ENCODE assay signal across 8 mouse cellular contexts in genomic region chr6:83711067-83711675, GRCm38 (mm10). TPM values are rescaled to one million over a fixed set of nuclear protein-coding genes. Genes with fewer than 3 reads are reported as not detected.
DNase-seq lines count a peak whose midpoint lies in the region; ATAC-seq lines count a peak whose summit lies in the region.

Vax2 (plus strand) TSS chr6:83711264.

- peak; percentile 52 for ATAC-seq in activated CD4-positive, CD25-positive, alpha-beta regulatory T cell, adult 4 months
- no peak for ATAC-seq in frontal cortex, adult (ENCODE audit: low TSS enrichment)

- intact Hi-C loops in heart, postnatal 14 days (cut with DNase I): no loop called here

- DNase-seq in 3134 (ENCODE audit: extremely low read depth, insufficient read length, low spot score): peak; percentile 93
- DNase-seq in fibroblast of lung, adult 2 months (ENCODE audit: low read depth): peak; percentile 18
- DNase-seq in heart, postnatal 14 days: peak; percentile 66 to 68
- peak; percentile 84 to 88 for DNase-seq in kidney, postnatal 4 days
- peak; percentile 86 for DNase-seq in mesoderm, embryonic 11.5 days (ENCODE audit: low read depth, low spot score)
- DNase-seq in testis, postnatal 14 days (ENCODE audit: low spot score): peak; percentile 86

RNA-seq across cellular contexts. Expression of gene Vax2, which starts in this region (rescaled TPM):
- under 1 TPM in 1 of 2 experiments, not detected in 1; 0.45 TPM for polyA plus RNA-seq in activated CD4-positive, CD25-positive, alpha-beta regulatory T cell, adult 4 months (2017; shearing (Covaris generic))
- not detected for total RNA-seq in heart, postnatal 14 days (2021)

Comparison
In these comparisons a context has a peak if more than half of its experiments do, and no peak if none do; other contexts are left out.
1. Peak in ATAC-seq in activated CD4-positive, CD25-positive, alpha-beta regulatory T cell, adult 4 months; RNA of the gene not detected or under 1 TPM.
2. Peak in DNase-seq in heart, postnatal 14 days; RNA of the gene not detected or under 1 TPM.
3. DNase-seq: peak in every context shown above with its lines; median percentile 93 in 3134; 86 in kidney, postnatal 4 days; 86 in mesoderm, embryonic 11.5 days; 86 in testis, postnatal 14 days; 67 in heart, postnatal 14 days; 18 in fibroblast of lung, adult 2 months.